Mouse (Mus musculus): ENCODE data around the gene Ywhaq. TPM values are rescaled to one million over a fixed set of nuclear protein-coding genes. Genes with fewer than 3 reads are reported as not detected.
"Not testable (repeated sequence)": the region's sequence is repeated elsewhere in the genome, so short reads cannot be mapped to it uniquely, and the experiment has no call there.

Ywhaq gene
- polyA plus RNA-seq, 1 experiment from 2014 or later, result 763 TPM

GRCm38 (mm10) chr12:21402771-21403170 is 14.7 kb downstream of the Ywhaq start:
- Histone ChIP-seq H3K4me3 (ENCODE audit: low read depth, low read length) (no peak overlapping the region), H3K9me3 (ENCODE audit: control insufficient read depth, low read depth, low read length) (no peaks in the 10 kb centered on the region), H3K27me3 (ENCODE audit: control insufficient read depth, insufficient read depth, low read length) (no peaks in the 10 kb centered on the region), H3K4me1 (ENCODE audit: control insufficient read depth, insufficient read depth, low read length) (no peaks in the 10 kb centered on the region), H3K27ac (ENCODE audit: low read length) (no peak overlapping the region), H3K4me2 (replicated peaks; ENCODE audit: low read depth, low read length) (no peak overlapping the region), H3K36me3 (ENCODE audit: control insufficient read depth, insufficient read depth, low read length) (peaks cover 14% of the 10 kb centered on the region), H3K9ac (replicated peaks; ENCODE audit: low read depth, low read length) (no peak overlapping the region)
- WGBS, result 95% methylated on average over 5 of the region's 5 CpGs
- ATAC-seq (ENCODE audit: insufficient number of reproducible peaks, insufficient read depth, low FRiP score, low read depth), result no peak

GRCm38 (mm10) chr12:21386201-21386600 is 31.2 kb downstream of the Ywhaq start:
- Histone ChIP-seq H3K36me3 (ENCODE audit: control insufficient read depth, insufficient read depth, low read length) (peaks cover 30% of the 10 kb centered on the region), H3K4me2 (replicated peaks; ENCODE audit: low read depth, low read length) (no peak overlapping the region), H3K9ac (replicated peaks; ENCODE audit: low read depth, low read length) (no peak overlapping the region), H3K4me1 (ENCODE audit: control insufficient read depth, insufficient read depth, low read length) (no peaks in the 10 kb centered on the region), H3K27ac (ENCODE audit: low read length) (no peak overlapping the region), H3K4me3 (ENCODE audit: low read depth, low read length) (no peak overlapping the region), H3K27me3 (ENCODE audit: control insufficient read depth, insufficient read depth, low read length) (no peaks in the 10 kb centered on the region), H3K9me3 (ENCODE audit: control insufficient read depth, low read depth, low read length) (no peaks in the 10 kb centered on the region)
- no peak for ATAC-seq (ENCODE audit: insufficient number of reproducible peaks, insufficient read depth, low FRiP score, low read depth)
- WGBS, result 93% methylated on average over 2 of the region's 2 CpGs

- not testable (repeated sequence) for H3K36me3 ChIP-seq (ENCODE audit: control insufficient read depth, insufficient read depth, low read length); H3K27ac ChIP-seq (ENCODE audit: low read length); H3K9me3 ChIP-seq (ENCODE audit: control insufficient read depth, low read depth, low read length); H3K4me3 ChIP-seq (ENCODE audit: low read depth, low read length); H3K4me1 ChIP-seq (ENCODE audit: control insufficient read depth, insufficient read depth, low read length); H3K4me2 ChIP-seq (replicated peaks; ENCODE audit: low read depth, low read length); ATAC-seq (ENCODE audit: insufficient number of reproducible peaks, insufficient read depth, low FRiP score, low read depth); H3K27me3 ChIP-seq (ENCODE audit: control insufficient read depth, insufficient read depth, low read length); H3K9ac ChIP-seq (replicated peaks; ENCODE audit: low read depth, low read length)
- WGBS, result 54% methylated on average over 6 of the region's 6 CpGs
These were observed 38.6 kb downstream of the Ywhaq start for GRCm38 (mm10) chr12:21378765-21379346.

GRCm38 (mm10) chr12:21375376-21376157 is 41.9 kb downstream of the Ywhaq start:
- Histone ChIP-seq H3K36me3 (ENCODE audit: control insufficient read depth, insufficient read depth, low read length) (no peaks in the 10 kb centered on the region), H3K27me3 (ENCODE audit: control insufficient read depth, insufficient read depth, low read length) (no peaks in the 10 kb centered on the region), H3K4me3 (ENCODE audit: low read depth, low read length) (no peak overlapping the region), H3K27ac (ENCODE audit: low read length) (no peak overlapping the region), H3K4me1 (ENCODE audit: control insufficient read depth, insufficient read depth, low read length) (peaks cover 5% of the 10 kb centered on the region; the same call in 1 of the 2 replicates), H3K4me2 (replicated peaks; ENCODE audit: low read depth, low read length) (no peak overlapping the region), H3K9me3 (ENCODE audit: control insufficient read depth, low read depth, low read length) (no peaks in the 10 kb centered on the region), H3K9ac (replicated peaks; ENCODE audit: low read depth, low read length) (no peak overlapping the region)
- no peak for ATAC-seq (ENCODE audit: insufficient number of reproducible peaks, insufficient read depth, low FRiP score, low read depth)
- 30% methylated on average over 3 of the region's 3 CpGs for WGBS

GRCm38 (mm10) chr12:21373820-21374475 is 43.5 kb downstream of the Ywhaq start:
- H3K36me3 ChIP-seq (ENCODE audit: control insufficient read depth, insufficient read depth, low read length), result no peaks in the 10 kb centered on the region
- no peaks in the 10 kb centered on the region for H3K9me3 ChIP-seq (ENCODE audit: control insufficient read depth, low read depth, low read length)
- peak overlapping the region; percentile 59 for H3K4me3 ChIP-seq (ENCODE audit: low read depth, low read length)
- H3K9ac ChIP-seq (replicated peaks; ENCODE audit: low read depth, low read length), result peak overlapping the region; percentile 76
- no peaks in the 10 kb centered on the region for H3K27me3 ChIP-seq (ENCODE audit: control insufficient read depth, insufficient read depth, low read length)
- peak overlapping the region; percentile 62 for H3K4me2 ChIP-seq (replicated peaks; ENCODE audit: low read depth, low read length)
- ATAC-seq (ENCODE audit: insufficient number of reproducible peaks, insufficient read depth, low FRiP score, low read depth), result peak; percentile 49; the same call in 1 of the 2 replicates
- peaks cover 5% of the 10 kb centered on the region; the same call in 1 of the 2 replicates for H3K4me1 ChIP-seq (ENCODE audit: control insufficient read depth, insufficient read depth, low read length)
- 3% methylated on average over 23 of the region's 24 CpGs for WGBS
- peak overlapping the region; percentile 95 for H3K27ac ChIP-seq (ENCODE audit: low read length)

GRCm38 (mm10) chr12:21373100-21373819 is 44.2 kb downstream of the Ywhaq start, which contains the start of gene Adam17:
Adam17 (minus strand) TSS chr12:21373632.
- peak within 1 kb of the TSS; percentile 59 for H3K4me3 ChIP-seq (ENCODE audit: low read depth, low read length)
- peak within 1 kb of the TSS; percentile 95 for H3K27ac ChIP-seq (ENCODE audit: low read length)
- H3K36me3 ChIP-seq (ENCODE audit: control insufficient read depth, insufficient read depth, low read length), result no peaks in the 10 kb centered on the region
- under 1% methylated on average over 54 of the region's 55 CpGs for WGBS
- H3K4me1 ChIP-seq (ENCODE audit: control insufficient read depth, insufficient read depth, low read length), result peaks cover 5% of the 10 kb centered on the region; the same call in 1 of the 2 replicates
- peak within 1 kb of the TSS; percentile 76 for H3K9ac ChIP-seq (replicated peaks; ENCODE audit: low read depth, low read length)
- peak; percentile 98 for ATAC-seq (ENCODE audit: insufficient number of reproducible peaks, insufficient read depth, low FRiP score, low read depth)
- H3K27me3 ChIP-seq (ENCODE audit: control insufficient read depth, insufficient read depth, low read length), result no peaks in the 10 kb centered on the region
- H3K4me2 ChIP-seq (replicated peaks; ENCODE audit: low read depth, low read length), result peak within 1 kb of the TSS; percentile 79
- no peaks in the 10 kb centered on the region for H3K9me3 ChIP-seq (ENCODE audit: control insufficient read depth, low read depth, low read length)

GRCm38 (mm10) chr12:21370035-21370611 is 47.3 kb downstream of the Ywhaq start:
- H3K4me3 ChIP-seq (ENCODE audit: low read depth, low read length), result no peak overlapping the region
- H3K9me3 ChIP-seq (ENCODE audit: control insufficient read depth, low read depth, low read length), result no peaks in the 10 kb centered on the region
- no peak overlapping the region for H3K9ac ChIP-seq (replicated peaks; ENCODE audit: low read depth, low read length)
- H3K4me2 ChIP-seq (replicated peaks; ENCODE audit: low read depth, low read length), result no peak overlapping the region
- no peaks in the 10 kb centered on the region for H3K27me3 ChIP-seq (ENCODE audit: control insufficient read depth, insufficient read depth, low read length)
- H3K4me1 ChIP-seq (ENCODE audit: control insufficient read depth, insufficient read depth, low read length), result peaks cover 5% of the 10 kb centered on the region; the same call in 1 of the 2 replicates
- H3K36me3 ChIP-seq (ENCODE audit: control insufficient read depth, insufficient read depth, low read length), result no peaks in the 10 kb centered on the region
- 93% methylated on average over 1 of the region's 1 CpGs for WGBS
- H3K27ac ChIP-seq (ENCODE audit: low read length), result no peak overlapping the region
- no peak for ATAC-seq (ENCODE audit: insufficient number of reproducible peaks, insufficient read depth, low FRiP score, low read depth)

GRCm38 (mm10) chr12:21369087-21369410 is 48.4 kb downstream of the Ywhaq start:
- Histone ChIP-seq H3K4me1 (ENCODE audit: control insufficient read depth, insufficient read depth, low read length) (peaks cover 5% of the 10 kb centered on the region; the same call in 1 of the 2 replicates), H3K9ac (replicated peaks; ENCODE audit: low read depth, low read length) (no peak overlapping the region), H3K36me3 (ENCODE audit: control insufficient read depth, insufficient read depth, low read length) (no peaks in the 10 kb centered on the region), H3K4me2 (replicated peaks; ENCODE audit: low read depth, low read length) (no peak overlapping the region), H3K27ac (ENCODE audit: low read length) (no peak overlapping the region), H3K9me3 (ENCODE audit: control insufficient read depth, low read depth, low read length) (no peaks in the 10 kb centered on the region), H3K4me3 (ENCODE audit: low read depth, low read length) (no peak overlapping the region), H3K27me3 (ENCODE audit: control insufficient read depth, insufficient read depth, low read length) (no peaks in the 10 kb centered on the region)
- WGBS, result 88% methylated on average over 5 of the region's 5 CpGs
- ATAC-seq (ENCODE audit: insufficient number of reproducible peaks, insufficient read depth, low FRiP score, low read depth), result no peak

Data from stomach, embryonic 14.5 days (tissue).